Mouse (Mus musculus): ENCODE measurements around the gene Tppp3. TPM values are rescaled to one million over a fixed set of nuclear protein-coding genes. Genes with fewer than 3 reads are reported as not detected.

The Tppp3 gene
- polyA plus RNA-seq, 1 experiment from 2014 or later: 243 TPM

DNA sequence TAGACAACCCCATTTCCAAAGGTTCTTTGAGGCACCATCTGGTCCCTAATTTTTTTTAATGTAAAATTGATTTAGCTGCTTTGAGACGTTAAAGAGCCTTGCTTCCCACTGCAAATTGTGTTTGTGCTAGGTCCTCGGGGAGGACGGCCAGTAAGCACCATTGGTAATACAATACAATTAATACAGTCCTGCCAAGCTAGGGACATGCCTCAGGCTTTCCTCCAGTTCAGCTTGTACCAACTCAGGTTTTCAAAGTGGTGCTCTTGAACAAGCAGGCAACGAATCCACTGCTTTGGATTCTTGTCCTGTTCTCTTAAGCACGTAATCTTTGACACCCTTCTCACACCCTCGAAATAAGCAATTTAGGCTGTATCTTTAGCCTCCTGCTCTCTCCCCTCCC, 38.3 kb downstream of the Tppp3 start:
- Histone ChIP-seq H3K27me3 (ENCODE audit: insufficient read depth, poor library complexity, severe bottlenecking) (no peaks in the 10 kb centered on the region), H3K4me1 (replicated peaks) (peaks cover 20% of the 10 kb centered on the region), H3K4me3 (no peak overlapping the region), H3K36me3 (no peaks in the 10 kb centered on the region), H3K27ac (peak overlapping the region; percentile 82), H3K9me3 (no peaks in the 10 kb centered on the region)
- DNase-seq (ENCODE audit: low spot score): no peak
- 56% methylated on average over 6 of the region's 6 CpGs for WGBS

DNA sequence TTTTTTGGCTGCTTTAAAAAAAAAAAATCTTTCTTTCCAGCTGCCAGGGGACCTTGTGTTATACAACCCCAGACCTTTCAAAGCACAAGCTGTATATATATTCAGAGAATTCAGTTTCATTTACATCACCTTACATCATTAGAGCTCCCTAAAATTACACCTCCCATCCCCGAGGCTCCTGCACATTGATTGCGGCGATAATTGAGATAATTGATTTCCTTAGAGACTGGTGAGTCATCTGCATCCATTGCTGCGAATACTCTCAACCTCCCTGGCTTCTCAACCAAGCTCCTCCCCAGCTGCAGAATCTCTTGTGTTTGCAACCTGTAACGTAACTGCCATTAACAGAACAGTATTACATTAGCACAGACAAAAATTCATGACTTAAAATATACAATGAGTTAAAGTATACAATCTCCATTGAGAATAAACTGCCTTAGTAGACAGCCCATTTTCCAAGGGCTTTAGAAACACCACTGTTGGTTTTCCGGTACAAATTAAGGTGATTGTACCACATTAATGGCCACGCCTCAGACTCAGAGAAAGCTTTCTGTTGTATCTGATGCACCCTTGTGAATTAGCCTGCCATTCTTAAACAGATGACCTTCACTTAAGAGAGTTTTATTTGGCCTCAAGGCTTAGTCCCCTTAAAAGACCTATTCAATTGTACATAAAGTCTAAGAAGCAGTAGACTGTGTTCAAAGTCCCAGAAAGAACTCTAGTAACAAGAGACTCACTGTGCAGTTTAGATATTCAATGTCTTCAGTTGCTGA, 39.4 kb downstream of the Tppp3 start:
- no peak for DNase-seq (ENCODE audit: low spot score)
- H3K4me1 ChIP-seq (replicated peaks): peaks cover 20% of the 10 kb centered on the region
- no peaks in the 10 kb centered on the region for H3K9me3 ChIP-seq
- H3K36me3 ChIP-seq: no peaks in the 10 kb centered on the region
- WGBS: 65% methylated on average over 7 of the region's 7 CpGs
- no peak overlapping the region for H3K4me3 ChIP-seq
- H3K27me3 ChIP-seq (ENCODE audit: insufficient read depth, poor library complexity, severe bottlenecking): no peaks in the 10 kb centered on the region
- H3K27ac ChIP-seq: peak overlapping the region; percentile 54; the same call in 1 of the 2 replicates

DNA sequence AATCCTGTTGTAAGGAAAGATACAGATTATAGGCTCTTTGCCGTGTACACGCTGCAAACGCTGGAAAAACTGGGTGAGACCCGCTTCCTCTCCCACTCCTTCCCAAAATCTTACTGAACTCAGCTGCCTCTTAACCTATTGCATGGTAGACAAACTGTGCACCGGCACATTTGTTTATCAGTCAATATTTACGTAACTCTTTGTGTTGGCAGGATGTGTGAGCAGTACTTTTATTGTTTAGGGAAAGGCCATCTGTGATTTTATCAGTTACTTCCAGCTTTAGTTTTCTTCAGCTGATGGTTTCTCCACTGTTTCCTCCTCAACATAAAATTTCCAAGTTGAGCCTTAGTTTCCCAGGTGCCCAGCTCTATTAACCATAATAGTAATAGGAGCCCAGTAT, 44.4 kb downstream of the Tppp3 start:
- DNase-seq (ENCODE audit: low spot score): no peak
- Histone ChIP-seq H3K27ac (no peak overlapping the region), H3K4me1 (replicated peaks) (no peaks in the 10 kb centered on the region; the same call in 1 of the 2 replicates), H3K27me3 (ENCODE audit: insufficient read depth, poor library complexity, severe bottlenecking) (no peaks in the 10 kb centered on the region), H3K36me3 (no peaks in the 10 kb centered on the region), H3K9me3 (no peaks in the 10 kb centered on the region), H3K4me3 (no peak overlapping the region)
- 84% methylated on average over 6 of the region's 6 CpGs for WGBS

DNA sequence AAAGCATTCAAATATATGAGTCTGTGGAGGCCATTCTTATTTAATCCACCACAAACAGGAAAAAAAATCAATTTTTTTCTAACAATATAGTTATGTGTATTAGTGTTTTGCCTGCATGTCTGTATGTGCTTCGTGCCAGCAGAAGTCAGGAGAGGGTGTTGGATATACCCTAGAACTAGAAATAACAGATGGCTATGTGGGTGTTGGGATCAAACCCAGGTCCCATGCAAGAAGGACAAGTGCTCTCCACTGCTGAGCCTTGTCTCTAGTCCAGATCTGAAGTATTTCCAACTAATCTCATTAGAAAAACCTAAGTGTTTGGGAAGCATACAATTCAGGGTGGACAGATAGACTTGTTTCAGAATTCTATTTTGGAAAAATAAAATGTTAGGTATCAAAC, 49.3 kb downstream of the Tppp3 start:
- Histone ChIP-seq H3K27me3 (ENCODE audit: insufficient read depth, poor library complexity, severe bottlenecking) (no peaks in the 10 kb centered on the region), H3K9me3 (no peaks in the 10 kb centered on the region), H3K4me3 (no peak overlapping the region), H3K36me3 (no peaks in the 10 kb centered on the region), H3K4me1 (replicated peaks) (no peaks in the 10 kb centered on the region), H3K27ac (no peak overlapping the region)
- 71% methylated on average over 1 of the region's 1 CpGs for WGBS
- DNase-seq (ENCODE audit: low spot score): no peak

DNA sequence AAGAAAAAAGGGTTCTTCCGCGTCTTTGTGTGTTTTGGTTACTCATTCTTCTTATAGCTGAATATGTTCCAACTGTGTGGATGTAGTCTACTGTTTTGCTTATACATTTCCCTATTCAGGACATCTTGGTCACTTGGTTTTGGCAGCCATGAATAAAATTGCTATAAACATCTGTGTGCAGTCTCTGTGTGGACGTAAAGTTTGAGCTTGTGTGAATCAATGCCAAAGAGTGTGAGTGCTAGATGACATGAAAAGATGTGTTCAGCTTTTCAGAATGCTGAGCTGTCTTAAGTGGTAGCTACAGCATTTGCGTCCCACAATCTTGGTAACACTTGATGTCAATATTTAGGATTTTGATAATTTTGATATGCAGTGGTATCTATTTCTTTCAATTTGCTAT, 51.5 kb downstream of the Tppp3 start:
- Histone ChIP-seq H3K9me3 (no peaks in the 10 kb centered on the region), H3K27me3 (ENCODE audit: insufficient read depth, poor library complexity, severe bottlenecking) (peaks cover 9% of the 10 kb centered on the region), H3K27ac (no peak overlapping the region), H3K4me3 (no peak overlapping the region), H3K4me1 (replicated peaks) (no peaks in the 10 kb centered on the region), H3K36me3 (no peaks in the 10 kb centered on the region)
- 91% methylated on average over 4 of the region's 4 CpGs for WGBS
- DNase-seq (ENCODE audit: low spot score): no peak

DNA sequence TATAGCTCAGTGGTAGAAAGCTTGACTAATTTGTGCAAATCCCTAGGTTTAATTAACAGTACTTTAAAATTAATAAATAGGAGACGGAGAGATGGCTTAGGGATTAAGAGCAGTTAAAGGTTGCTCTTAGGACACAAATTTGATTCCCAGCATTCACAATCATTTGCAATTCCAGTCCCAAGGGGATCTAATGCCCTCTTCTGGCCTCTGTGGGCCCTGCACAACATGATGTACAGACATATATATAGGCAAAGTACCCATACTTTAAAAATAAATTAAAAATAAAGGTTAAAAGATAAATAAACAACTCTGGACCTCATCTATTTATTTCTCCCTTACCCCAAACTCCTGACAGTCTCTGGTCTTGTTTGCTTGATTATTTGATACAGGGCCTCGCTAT, 52.3 kb downstream of the Tppp3 start:
- Histone ChIP-seq H3K27me3 (ENCODE audit: insufficient read depth, poor library complexity, severe bottlenecking) (peaks cover 17% of the 10 kb centered on the region), H3K9me3 (no peaks in the 10 kb centered on the region), H3K27ac (no peak overlapping the region), H3K36me3 (no peaks in the 10 kb centered on the region), H3K4me1 (replicated peaks) (no peaks in the 10 kb centered on the region), H3K4me3 (no peak overlapping the region)
- 84% methylated on average over 2 of the region's 2 CpGs for WGBS
- no peak for DNase-seq (ENCODE audit: low spot score)

Other genes with a start within 250 kb of the Tppp3 start
- gene D230025D16Rik, start 246.4 kb downstream of the Tppp3 start, polyA plus RNA-seq (2016; fragmentation: Nextera tagmentation; extraction: Ambion mirVana): 27.0 and 27.1 TPM in 2 replicates
- 2.6 and 3.3 TPM in 2 replicates for gene B3gnt9, start 216.4 kb downstream of the Tppp3 start, polyA plus RNA-seq (2016; fragmentation: Nextera tagmentation; extraction: Ambion mirVana)
- 15.4 and 16.3 TPM in 2 replicates for gene Tradd, start 206.9 kb downstream of the Tppp3 start, polyA plus RNA-seq (2016; fragmentation: Nextera tagmentation; extraction: Ambion mirVana)
- gene Fbxl8, start 206.9 kb downstream of the Tppp3 start, polyA plus RNA-seq (2016; fragmentation: Nextera tagmentation; extraction: Ambion mirVana): 1.0 and 1.6 TPM in 2 replicates
- gene Hsf4, start 201.7 kb downstream of the Tppp3 start, polyA plus RNA-seq (2016; fragmentation: Nextera tagmentation; extraction: Ambion mirVana): 0.09 and 0.20 TPM in 2 replicates
- gene Nol3, start 195.4 kb downstream of the Tppp3 start, polyA plus RNA-seq (2016; fragmentation: Nextera tagmentation; extraction: Ambion mirVana): 1.2 and 2.1 TPM in 2 replicates
- 26.5 and 43.8 TPM in 2 replicates for gene 4931428F04Rik, start 181.7 kb downstream of the Tppp3 start, polyA plus RNA-seq (2016; fragmentation: Nextera tagmentation; extraction: Ambion mirVana)
- gene Exoc3l, start 175.4 kb downstream of the Tppp3 start, polyA plus RNA-seq (2016; fragmentation: Nextera tagmentation; extraction: Ambion mirVana): 12.4 and 15.2 TPM in 2 replicates
- 120 and 128 TPM in 2 replicates for gene E2f4, start 173.9 kb downstream of the Tppp3 start, polyA plus RNA-seq (2016; fragmentation: Nextera tagmentation; extraction: Ambion mirVana)
- 2.1 and 2.9 TPM in 2 replicates for gene Elmo3, start 165.9 kb downstream of the Tppp3 start, polyA plus RNA-seq (2016; fragmentation: Nextera tagmentation; extraction: Ambion mirVana)
- 1.2 and 1.3 TPM in 2 replicates for gene Lrrc29, start 145.2 kb downstream of the Tppp3 start, polyA plus RNA-seq (2016; fragmentation: Nextera tagmentation; extraction: Ambion mirVana)
- 110 and 113 TPM in 2 replicates for gene Tmem208, start 145.2 kb downstream of the Tppp3 start, polyA plus RNA-seq (2016; fragmentation: Nextera tagmentation; extraction: Ambion mirVana)
- 2.4 and 2.8 TPM in 2 replicates for gene Fhod1, start 123.6 kb downstream of the Tppp3 start, polyA plus RNA-seq (2016; fragmentation: Nextera tagmentation; extraction: Ambion mirVana)
- gene Slc9a5, start 122.7 kb downstream of the Tppp3 start, polyA plus RNA-seq (2016; fragmentation: Nextera tagmentation; extraction: Ambion mirVana): 4.1 and 4.3 TPM in 2 replicates
- 0.52 and 0.75 TPM in 2 replicates for gene Plekhg4, start 98.3 kb downstream of the Tppp3 start, polyA plus RNA-seq (2016; fragmentation: Nextera tagmentation; extraction: Ambion mirVana)
- 0.12 TPM in 1 of 2 replicates, not detected in the other for gene Kctd19, start 58.0 kb downstream of the Tppp3 start, polyA plus RNA-seq (2016; fragmentation: Nextera tagmentation; extraction: Ambion mirVana)
- gene Lrrc36, start 58.0 kb downstream of the Tppp3 start, polyA plus RNA-seq (2016; fragmentation: Nextera tagmentation; extraction: Ambion mirVana): 1.8 and 2.5 TPM in 2 replicates
- 23.3 and 29.2 TPM in 2 replicates for gene Zdhhc1, start 25.4 kb upstream of the Tppp3 start, polyA plus RNA-seq (2016; fragmentation: Nextera tagmentation; extraction: Ambion mirVana)
- 24.1 and 36.7 TPM in 2 replicates for gene Hsd11b2, start 47.2 kb upstream of the Tppp3 start, polyA plus RNA-seq (2016; fragmentation: Nextera tagmentation; extraction: Ambion mirVana)
- gene Atp6v0d1, start 94.5 kb upstream of the Tppp3 start, polyA plus RNA-seq (2016; fragmentation: Nextera tagmentation; extraction: Ambion mirVana): 90.8 and 119 TPM in 2 replicates
- 17.7 and 23.7 TPM in 2 replicates for gene Ripor1, start 133.7 kb upstream of the Tppp3 start, polyA plus RNA-seq (2016; fragmentation: Nextera tagmentation; extraction: Ambion mirVana)
- gene Ctcf, start 165.0 kb upstream of the Tppp3 start, polyA plus RNA-seq (2016; fragmentation: Nextera tagmentation; extraction: Ambion mirVana): 102 and 138 TPM in 2 replicates
- gene Agrp, start 165.9 kb upstream of the Tppp3 start, polyA plus RNA-seq (2016; fragmentation: Nextera tagmentation; extraction: Ambion mirVana): 0.61 and 0.73 TPM in 2 replicates
- gene Carmil2, start 214.7 kb upstream of the Tppp3 start, polyA plus RNA-seq (2016; fragmentation: Nextera tagmentation; extraction: Ambion mirVana): 2.1 and 4.9 TPM in 2 replicates
- gene Acd, start 229.6 kb upstream of the Tppp3 start, polyA plus RNA-seq (2016; fragmentation: Nextera tagmentation; extraction: Ambion mirVana): 81.3 and 92.6 TPM in 2 replicates
- 23.3 and 32.2 TPM in 2 replicates for gene Pard6a, start 229.6 kb upstream of the Tppp3 start, polyA plus RNA-seq (2016; fragmentation: Nextera tagmentation; extraction: Ambion mirVana)
- gene 4933405L10Rik, start 236.1 kb upstream of the Tppp3 start, polyA plus RNA-seq (2016; fragmentation: Nextera tagmentation; extraction: Ambion mirVana): 0.14 TPM in 1 of 2 replicates, not detected in the other
- gene Enkd1, start 236.7 kb upstream of the Tppp3 start, polyA plus RNA-seq (2016; fragmentation: Nextera tagmentation; extraction: Ambion mirVana): 40.7 and 44.6 TPM in 2 replicates